Mouse (Mus musculus) heart, adult 2 months (tissue): ENCODE data around the gene Dpf2. TPM values are rescaled to one million over a fixed set of nuclear protein-coding genes. Genes with fewer than 3 reads are reported as not detected.

Source experiments
- DNase-seq, 2 experiments: peaks; one replicate each; pipeline ENCODE4 v3.0.0; 2021
- H3K27ac ChIP-seq: fragments of 200-600 bp; 2 replicates; pipeline ENCODE4 v1.8.1; 2022
- H3K27me3 ChIP-seq: fragments of 200-500 bp; 2 replicates; pipeline ENCODE4 v1.6.1; 2012; ENCODE audit warnings: mild to moderate bottlenecking, low read length, inconsistent platforms, mixed read lengths; ENCODE audit not compliant: control insufficient read depth, insufficient read depth
- H3K36me3 ChIP-seq: fragments of 200-500 bp; 2 replicates; pipeline ENCODE4 v1.6.1; 2012; ENCODE audit warnings: low read length, inconsistent platforms; ENCODE audit not compliant: control insufficient read depth, insufficient read depth
- H3K4me1 ChIP-seq: fragments of 200-500 bp; 2 replicates; pipeline ENCODE4 v1.6.1; 2011; ENCODE audit warnings: low read length; ENCODE audit not compliant: control insufficient read depth, insufficient read depth
- H3K4me3 ChIP-seq: fragments of 200-600 bp; 2 replicates; pipeline ENCODE4 v1.8.1; 2022
- H3K79me2 ChIP-seq: fragments of 200-500 bp; replicated peaks from 2 replicates; pipeline ENCODE4 v1.6.1; 2012; ENCODE audit warnings: mild to moderate bottlenecking, inconsistent platforms, low read length, moderate library complexity, mixed read lengths; ENCODE audit not compliant: control insufficient read depth, insufficient read depth
- H3K9ac ChIP-seq: fragments of 200-500 bp; 2 replicates; pipeline ENCODE4 v1.6.1; 2012; ENCODE audit warnings: low read depth, mild to moderate bottlenecking, control low read depth, inconsistent platforms, low read length, mixed read lengths
- CTCF ChIP-seq: fragments of 200-600 bp; IDR thresholded peaks from 2 replicates; pipeline ENCODE4 v1.8.1; 2022; ENCODE audit warnings: antibody characterized with exemption, mild to moderate bottlenecking, moderate library complexity
- EP300 ChIP-seq: fragments of 200-500 bp; IDR thresholded peaks from 2 replicates; pipeline ENCODE4 v1.6.1; 2011; ENCODE audit warnings: low read depth, low read length, control low read depth; ENCODE audit not compliant: insufficient read depth
- POLR2A ChIP-seq: fragments of 200-500 bp; IDR thresholded peaks from 2 replicates; pipeline ENCODE4 v1.6.1; 2011; ENCODE audit warnings: mild to moderate bottlenecking, low read depth, low read length, control low read depth; ENCODE audit not compliant: insufficient read depth
- WGBS: fragments of 180-500 bp; shearing (Covaris S2); methylation state at CpG from one replicate; pipeline ENCODE4 v1.1.7; 2018; 5-methylcytosine and 5-hydroxymethylcytosine counted together
- intact Hi-C: fragments of 180-260 bp; cut with DNase I; formaldehyde crosslinking; loops from one replicate; pipeline ENCODE4 v1.15.1; 2025
- polyA plus RNA-seq: library from polyadenylated mRNA; depleted of rRNA; stranded (reverse); fragments of >200 nt; gene quantifications from 2 replicates; pipeline ENCODE4 v1.2.3, GENCODE M21; 2012
- total RNA-seq, 2 experiments: library from RNA; stranded (reverse); gene quantifications; 2 replicates each; pipeline ENCODE4 v1.2.3; 2021

Dpf2 gene
- total and polyA plus RNA-seq, 3 experiments: 71.8 to 83.5 (median 82.3) TPM

DNA sequence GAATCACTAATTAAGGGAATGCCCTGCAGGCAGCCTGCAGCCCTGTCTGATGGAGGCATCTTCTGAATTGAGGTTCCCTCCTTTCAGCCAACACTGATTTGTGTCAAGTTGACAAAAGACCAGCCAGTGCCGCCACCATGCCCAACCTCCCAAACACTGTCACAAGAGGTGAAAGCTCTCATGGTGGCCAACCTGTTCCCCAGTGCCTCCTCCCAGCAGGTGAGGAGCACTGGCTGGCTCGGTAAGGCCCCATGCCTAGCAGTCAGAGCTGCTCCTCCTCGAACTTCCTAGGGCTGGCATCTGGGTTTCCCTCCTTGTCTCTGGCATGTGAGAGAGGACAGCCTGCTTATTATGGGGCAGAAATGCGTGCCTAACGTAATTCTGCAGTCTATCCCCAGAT, 26.9 kb upstream of the Dpf2 start:
- 60% methylated on average over 5 of the region's 5 CpGs for WGBS
- intact Hi-C loops: loop anchor here (1.0 to 2.0 kb wide), 2 partner anchors 13 to 15 kb away; partner anchors contain the start of gene Cdc42ep2

GRCm38 (mm10) chr19:5938516-5938915, 25.7 kb upstream of the Dpf2 start:
- WGBS: 94% methylated on average over 6 of the region's 6 CpGs
- DNase-seq: no peak

More for the DNA sequence above, 26.9 kb upstream of the Dpf2 start:
- Histone ChIP-seq H3K79me2 (no peaks in the 10 kb centered on the region), H3K9ac (peak overlapping the region; percentile 3; the same call in 1 of the 2 replicates), H3K4me1 (peaks cover 37% of the 10 kb centered on the region), H3K4me3 (no peak overlapping the region), H3K36me3 (no peaks in the 10 kb centered on the region), H3K27me3 (no peaks in the 10 kb centered on the region), H3K27ac (peak overlapping the region; percentile 43; the same call in 1 of the 2 replicates)
- TF ChIP-seq CTCF (no peak), EP300 (no peak), POLR2A (no peak)
- no peak for DNase-seq

GRCm38 (mm10) chr19:5937836-5938406, 25.1 kb upstream of the Dpf2 start:
- Histone ChIP-seq H3K4me3 (no peak overlapping the region; the same call in 1 of the 2 replicates), H3K4me1 (peaks cover 32% of the 10 kb centered on the region), H3K27me3 (no peaks in the 10 kb centered on the region), H3K9ac (no peak overlapping the region), H3K79me2 (no peaks in the 10 kb centered on the region), H3K27ac (peak overlapping the region; percentile 47), H3K36me3 (no peaks in the 10 kb centered on the region)
- TF ChIP-seq EP300 (no peak), POLR2A (no peak), CTCF (no peak)
- no peak for DNase-seq
- 5% methylated on average over 14 of the region's 14 CpGs for WGBS
- intact Hi-C loops: no loop called here

More at GRCm38 (mm10) chr19:5938516-5938915, 25.7 kb upstream of the Dpf2 start:
- no peaks in the 10 kb centered on the region for H3K36me3 ChIP-seq
- intact Hi-C loops: no loop called here
- H3K4me3 ChIP-seq: no peak overlapping the region
- H3K79me2 ChIP-seq: no peaks in the 10 kb centered on the region
- H3K27me3 ChIP-seq: no peaks in the 10 kb centered on the region
- H3K27ac ChIP-seq: peak overlapping the region; percentile 47
- peaks cover 32% of the 10 kb centered on the region for H3K4me1 ChIP-seq
- H3K9ac ChIP-seq: no peak overlapping the region
- TF ChIP-seq CTCF (no peak), POLR2A (no peak), EP300 (no peak)

- H3K27ac ChIP-seq: peak overlapping the region; percentile 47; the same call in 1 of the 2 replicates
- no peak overlapping the region; the same call in 1 of the 2 replicates for H3K4me3 ChIP-seq
- H3K4me1 ChIP-seq: peaks cover 32% of the 10 kb centered on the region
- H3K27me3 ChIP-seq: no peaks in the 10 kb centered on the region
- H3K9ac ChIP-seq: no peak overlapping the region
- TF ChIP-seq POLR2A (no peak), CTCF (no peak), EP300 (no peak)
- WGBS: 58% methylated on average over 21 of the region's 21 CpGs
- DNase-seq: no peak
- intact Hi-C loops: no loop called here
- H3K79me2 ChIP-seq: no peaks in the 10 kb centered on the region
- H3K36me3 ChIP-seq: no peaks in the 10 kb centered on the region
Observed at GRCm38 (mm10) chr19:5937095-5937835, 24.5 kb upstream of the Dpf2 start.

DNA sequence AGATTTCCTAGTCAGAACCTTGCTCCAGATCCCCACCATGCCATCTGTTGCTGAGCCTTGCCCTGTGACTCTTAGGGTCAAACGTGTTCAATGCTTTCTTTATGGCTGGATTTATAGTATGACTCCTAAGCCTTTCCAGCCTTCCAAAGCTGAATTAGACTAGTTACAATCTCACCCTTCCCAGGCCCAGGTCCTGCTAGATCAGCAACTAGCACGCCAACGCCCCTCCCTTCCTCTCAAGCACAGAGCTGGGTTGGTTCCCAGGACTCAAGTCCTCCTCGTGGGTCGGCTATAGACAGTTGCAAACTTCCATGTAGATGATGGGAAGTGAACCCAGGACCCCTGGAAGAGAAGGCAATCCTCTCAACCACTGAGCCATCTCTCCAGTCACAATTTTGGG, 22.9 kb upstream of the Dpf2 start:
- H3K4me3 ChIP-seq: no peak overlapping the region
- 27% methylated on average over 5 of the region's 5 CpGs for WGBS
- no peak for TF ChIP-seq POLR2A
- no peak for TF ChIP-seq CTCF
- TF ChIP-seq EP300: no peak
- H3K27ac ChIP-seq: peak overlapping the region; percentile 68
- H3K79me2 ChIP-seq: no peaks in the 10 kb centered on the region
- intact Hi-C loops: no loop called here
- no peaks in the 10 kb centered on the region for H3K36me3 ChIP-seq
- H3K4me1 ChIP-seq: peaks cover 31% of the 10 kb centered on the region
- H3K9ac ChIP-seq: no peak overlapping the region
- H3K27me3 ChIP-seq: no peaks in the 10 kb centered on the region
- peak; percentile 61 for DNase-seq

DNA sequence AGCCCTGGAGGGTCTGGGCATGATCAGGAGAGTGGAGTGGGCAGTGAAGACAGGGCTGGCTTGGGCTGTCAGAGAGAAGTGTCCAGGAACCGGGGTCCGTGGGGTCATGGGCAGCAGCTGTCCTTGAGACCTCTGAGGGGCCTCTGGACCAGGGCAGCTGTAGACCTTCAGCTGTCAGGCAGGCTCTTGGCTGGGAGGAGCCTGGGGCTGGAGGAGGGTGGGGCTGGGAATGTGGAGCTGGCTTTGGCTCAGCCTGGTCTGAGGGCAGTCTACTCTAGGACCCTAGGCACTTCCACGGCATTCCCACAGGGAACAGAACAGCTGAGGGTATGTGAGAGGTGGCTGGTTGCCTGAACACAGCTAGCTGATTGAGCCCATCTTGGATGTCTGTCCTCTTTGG, 22.5 kb upstream of the Dpf2 start:
- no peak for TF ChIP-seq EP300
- no peak for TF ChIP-seq CTCF
- TF ChIP-seq POLR2A: no peak
- 0 out of 2 replicates have a peak overlapping the region, but pooled peaks have one; percentile 4 for H3K9ac ChIP-seq
- no peak overlapping the region for H3K4me3 ChIP-seq
- no peaks in the 10 kb centered on the region for H3K79me2 ChIP-seq
- DNase-seq: peak; percentile 75 to 80
- H3K27ac ChIP-seq: peak overlapping the region; percentile 68
- peaks cover 32% of the 10 kb centered on the region for H3K4me1 ChIP-seq
- no peaks in the 10 kb centered on the region for H3K27me3 ChIP-seq
- H3K36me3 ChIP-seq: no peaks in the 10 kb centered on the region
- 35% methylated on average over 3 of the region's 3 CpGs for WGBS
- intact Hi-C loops: no loop called here
